Mouse (Mus musculus) adipose tissue, adult 10 weeks (tissue): ENCODE data around the gene Scimp. TPM values are rescaled to one million over a fixed set of nuclear protein-coding genes. Genes with fewer than 3 reads are reported as not detected.

ENCODE experiments used
- polyA plus RNA-seq: library from polyadenylated mRNA; stranded (reverse); fragments of 350-450 nt; fragmentation: Illumina TruSeq; extraction: RNeasy Lipid Tissue Mini Kit (QIAGEN cat#74804); gene quantifications from one replicate; pipeline ENCODE4 v1.2.3, GENCODE M21; 2014; ENCODE audit warnings: low read depth, low replicate concordance

Gene Scimp
- polyA plus RNA-seq = 0.79 TPM

DNA sequence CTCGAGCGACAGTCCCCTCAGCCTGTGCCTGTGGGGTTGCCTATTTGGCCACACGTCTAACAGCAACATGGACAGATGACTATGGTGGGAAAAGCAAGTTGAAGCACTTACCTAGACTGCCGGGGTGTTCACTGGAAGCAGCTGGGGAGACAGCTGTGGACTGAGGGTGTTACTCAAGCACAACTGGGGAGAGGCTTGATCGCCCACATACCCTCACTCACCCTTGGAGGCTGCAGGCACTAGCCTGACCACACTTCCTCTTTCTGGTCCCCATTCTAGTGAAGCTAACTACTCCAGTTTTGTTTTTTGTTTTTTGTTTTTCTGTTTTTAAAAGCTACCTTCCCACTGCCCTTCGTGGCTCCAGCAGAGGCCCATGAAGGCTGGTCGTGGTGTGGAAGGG, at the start of gene Scimp:
Gene Scimp, minus strand, starts transcription at position 222 of the 400 bp plus-strand sequence.

GRCm38 (mm10) chr11:70844559-70845456, 32.4 kb upstream of the Scimp start, which contains the start of gene Rabep1:
Gene Rabep1, plus strand, starts transcription at chr11:70844778.

GRCm38 (mm10) chr11:70763936-70764808, 48.2 kb downstream of the Scimp start, which contains the start of gene Zfp3:
Gene Zfp3, plus strand, starts transcription at chr11:70764209.

Other genes with a start within 250 kb of the Scimp start
- gene Mink1, start 249.7 kb downstream of the Scimp start, polyA plus RNA-seq = 74.4 TPM
- gene 4930544D05Rik, start 196.7 kb downstream of the Scimp start, polyA plus RNA-seq = 9.8 TPM
- 0.88 TPM for gene Chrne, start 193.4 kb downstream of the Scimp start, polyA plus RNA-seq
- gene Gp1ba, start 173.5 kb downstream of the Scimp start, polyA plus RNA-seq = not detected
- gene Rnf167, start 165.4 kb downstream of the Scimp start, polyA plus RNA-seq = 80.8 TPM
- gene Slc25a11, start 165.1 kb downstream of the Scimp start, polyA plus RNA-seq = 126 TPM
- gene Pfn1, start 157.9 kb downstream of the Scimp start, polyA plus RNA-seq = 446 TPM
- 36.3 TPM for gene Eno3, start 155.4 kb downstream of the Scimp start, polyA plus RNA-seq
- gene Spag7, start 143.2 kb downstream of the Scimp start, polyA plus RNA-seq = 75.7 TPM
- 27.5 TPM for gene Camta2, start 124.5 kb downstream of the Scimp start, polyA plus RNA-seq
- gene Inca1, start 112.4 kb downstream of the Scimp start, polyA plus RNA-seq = 21.7 TPM
- gene Kif1c, start 112.0 kb downstream of the Scimp start, polyA plus RNA-seq = 97.3 TPM
- gene Zfp3, start 48.4 kb downstream of the Scimp start, polyA plus RNA-seq = 6.4 TPM
- 17.2 TPM for gene Rabep1, start 32.2 kb upstream of the Scimp start, polyA plus RNA-seq
- 61.5 TPM for gene Nup88, start 157.4 kb upstream of the Scimp start, polyA plus RNA-seq
- gene Rpain, start 157.6 kb upstream of the Scimp start, polyA plus RNA-seq = 32.0 TPM
- 72.2 TPM for gene C1qbp, start 170.4 kb upstream of the Scimp start, polyA plus RNA-seq
- 22.2 TPM for gene Dhx33, start 191.9 kb upstream of the Scimp start, polyA plus RNA-seq
- 14.3 TPM for gene Mis12, start 207.0 kb upstream of the Scimp start, polyA plus RNA-seq
- 30.9 TPM for gene Derl2, start 207.3 kb upstream of the Scimp start, polyA plus RNA-seq
- 3.8 TPM for gene 6330403K07Rik, start 220.9 kb upstream of the Scimp start, polyA plus RNA-seq